Mouse (Mus musculus): ENCODE results near the gene Pten.
"Not testable (repeated sequence)": the region's sequence is repeated elsewhere in the genome, so short reads cannot be mapped to it uniquely, and the experiment has no call there.

The Pten gene

DNA sequence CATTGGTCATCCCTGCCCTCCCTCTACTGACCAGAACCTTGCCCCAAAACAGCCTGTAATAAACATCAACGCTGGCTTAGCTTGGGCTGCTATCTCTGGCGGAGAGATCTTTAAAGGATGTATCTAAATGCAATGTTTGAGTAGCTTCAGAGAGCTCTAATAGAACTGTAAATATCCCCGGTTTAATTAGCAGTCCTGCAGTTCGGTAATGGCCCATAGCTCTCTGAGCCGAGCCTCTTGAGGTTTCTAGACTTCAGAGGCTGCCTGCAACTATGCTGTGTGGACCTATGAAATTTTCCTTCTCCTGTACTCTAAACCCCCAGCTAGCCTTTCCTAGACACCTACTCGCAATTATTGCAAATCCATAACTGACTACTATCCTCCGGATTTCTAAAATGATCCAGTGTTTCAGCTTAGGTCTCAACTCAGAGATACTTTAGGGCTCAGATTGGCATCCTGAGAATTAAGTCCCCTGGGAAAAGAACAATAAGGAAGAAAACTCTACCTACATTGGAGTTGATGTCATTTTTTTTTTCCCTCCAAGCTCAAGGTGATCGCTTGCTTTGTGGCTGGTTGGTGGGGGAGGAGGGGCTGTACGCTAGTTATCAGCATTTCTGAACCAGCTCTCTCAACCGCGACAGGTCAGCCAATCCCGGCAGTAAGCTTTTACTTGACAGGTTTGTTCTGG is 2.0 kb upstream of the Pten start:
- DNase-seq = no peak

DNA sequence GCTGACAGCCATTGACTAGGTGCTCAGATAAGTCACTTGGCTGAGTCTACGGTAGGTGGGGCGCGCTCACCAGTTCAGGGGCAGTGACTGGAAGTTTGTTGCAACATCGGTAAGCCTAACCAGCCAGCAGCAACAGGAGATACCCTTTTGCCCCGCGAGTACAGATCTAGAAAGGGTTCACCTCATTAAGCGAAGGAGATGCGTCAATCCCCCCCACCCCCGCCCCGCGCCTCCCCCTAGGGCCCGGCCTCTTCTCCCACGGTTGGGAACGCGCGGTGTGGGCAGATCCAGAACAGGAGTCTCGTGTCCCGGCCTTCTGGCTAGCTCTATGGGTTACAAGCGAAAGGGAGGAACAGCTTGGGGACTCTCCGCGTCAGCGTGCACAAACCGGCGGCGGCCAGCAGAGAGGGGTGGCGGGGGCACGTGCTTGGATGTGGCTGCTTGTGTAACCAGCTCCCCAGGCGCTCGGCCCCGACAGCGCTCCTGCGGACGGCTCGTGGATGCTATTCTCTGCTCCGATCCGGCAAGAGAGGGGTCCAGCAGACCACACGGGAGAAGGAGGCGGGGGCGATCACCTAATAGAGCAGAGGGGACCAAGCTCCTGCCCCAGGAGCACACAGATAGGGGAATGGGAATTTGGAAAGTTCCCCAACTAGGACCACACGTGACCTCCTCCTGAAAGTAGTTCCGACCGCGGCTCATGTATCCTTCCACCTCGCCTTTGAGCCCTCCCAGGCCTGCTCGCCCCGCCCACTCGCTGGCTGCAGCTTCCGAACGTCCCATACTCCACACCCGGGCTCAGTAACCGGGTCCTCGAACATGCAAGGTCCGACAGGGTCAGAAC is 1.3 kb upstream of the Pten start:
- DNase-seq = peak; percentile 98

DNA sequence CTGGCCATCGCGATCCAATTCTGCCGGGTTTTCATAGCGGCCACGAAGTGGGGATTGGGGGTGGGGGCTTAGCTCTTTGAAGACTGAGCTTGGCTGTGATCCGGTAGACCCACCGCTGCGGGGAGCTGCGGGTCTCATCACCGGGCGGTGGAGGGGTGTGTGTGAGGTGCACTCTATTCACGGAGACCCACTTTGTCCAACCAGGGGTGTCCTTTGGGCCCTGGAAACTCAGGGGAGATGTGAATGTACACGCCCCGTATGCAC is 729 bp upstream of the Pten start:
- no peak for DNase-seq

DNA sequence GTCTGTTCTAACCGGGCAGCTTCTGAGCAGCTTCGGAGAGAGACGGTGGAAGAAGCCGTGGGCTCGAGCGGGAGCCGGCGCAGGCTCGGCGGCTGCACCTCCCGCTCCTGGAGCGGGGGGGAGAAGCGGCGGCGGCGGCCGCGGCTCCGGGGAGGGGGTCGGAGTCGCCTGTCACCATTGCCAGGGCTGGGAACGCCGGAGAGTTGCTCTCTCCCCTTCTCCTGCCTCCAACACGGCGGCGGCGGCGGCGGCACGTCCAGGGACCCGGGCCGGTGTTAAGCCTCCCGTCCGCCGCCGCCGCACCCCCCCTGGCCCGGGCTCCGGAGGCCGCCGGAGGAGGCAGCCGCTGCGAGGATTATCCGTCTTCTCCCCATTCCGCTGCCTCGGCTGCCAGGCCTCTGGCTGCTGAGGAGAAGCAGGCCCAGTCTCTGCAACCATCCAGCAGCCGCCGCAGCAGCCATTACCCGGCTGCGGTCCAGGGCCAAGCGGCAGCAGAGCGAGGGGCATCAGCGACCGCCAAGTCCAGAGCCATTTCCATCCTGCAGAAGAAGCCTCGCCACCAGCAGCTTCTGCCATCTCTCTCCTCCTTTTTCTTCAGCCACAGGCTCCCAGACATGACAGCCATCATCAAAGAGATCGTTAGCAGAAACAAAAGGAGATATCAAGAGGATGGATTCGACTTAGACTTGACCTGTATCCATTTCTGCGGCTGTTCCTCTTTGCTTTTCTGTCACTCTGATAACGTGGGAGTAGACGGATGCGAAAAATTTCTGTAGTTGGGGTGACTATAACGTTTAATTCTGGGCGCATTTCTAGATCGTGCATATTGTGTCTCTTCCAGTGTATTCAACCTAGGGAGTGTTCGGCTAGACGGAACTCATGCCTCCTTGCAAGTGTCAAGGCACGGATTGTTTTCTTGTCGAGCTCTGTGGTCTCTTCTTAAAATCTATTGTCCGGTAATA is 815 bp downstream of the Pten start:
- DNase-seq = peak; percentile 54

DNA sequence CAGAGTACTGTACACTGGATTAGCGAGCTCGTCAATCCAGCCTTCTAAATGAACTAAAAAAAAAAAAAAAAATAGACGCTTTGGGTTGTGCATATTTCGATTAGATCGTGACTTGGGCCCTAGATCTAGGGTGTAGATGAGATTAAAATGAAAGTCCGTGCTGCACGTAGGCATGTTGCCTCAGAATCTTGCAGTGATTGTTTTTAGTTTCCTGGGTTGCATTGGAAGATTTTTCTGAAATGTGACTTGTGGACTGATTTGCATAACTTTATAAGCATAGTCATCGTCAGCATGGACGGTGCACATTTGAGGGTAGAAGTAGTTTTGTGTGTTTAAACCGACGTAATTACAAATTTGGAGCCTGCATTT is 1.5 kb downstream of the Pten start:
- DNase-seq = no peak

DNA sequence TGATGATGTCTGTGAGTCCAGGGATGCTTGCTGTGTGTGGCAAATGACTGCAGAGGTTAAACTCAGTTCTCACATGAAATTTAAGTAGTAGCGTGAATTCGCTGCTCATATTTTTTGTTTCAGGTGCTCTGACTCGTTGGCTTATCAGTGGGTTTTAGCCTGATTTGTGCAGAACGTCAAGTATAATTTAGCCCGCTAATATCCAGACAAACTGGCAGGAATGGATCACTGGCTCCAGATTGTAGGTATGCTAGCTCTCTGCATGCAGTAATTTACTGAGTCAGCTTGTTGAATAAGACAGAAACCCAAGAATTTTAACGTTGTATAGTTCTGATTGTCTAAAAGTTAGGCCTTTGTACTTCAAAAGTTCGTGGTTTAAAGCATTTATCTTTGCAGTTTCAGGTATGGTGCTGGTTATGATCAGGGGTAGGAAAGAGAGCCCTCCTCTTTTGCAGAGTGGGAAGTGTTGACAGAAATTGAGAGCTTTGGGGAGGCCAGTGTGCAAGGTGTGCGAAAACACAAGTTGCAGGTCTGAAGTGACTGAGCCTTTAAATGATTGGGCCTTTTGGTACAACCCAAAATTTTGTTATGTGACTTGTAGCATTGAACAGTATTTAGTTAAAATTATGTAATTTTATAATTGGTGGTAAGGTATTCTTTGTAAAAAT is 2.2 kb downstream of the Pten start:
- DNase-seq = no peak

DNA sequence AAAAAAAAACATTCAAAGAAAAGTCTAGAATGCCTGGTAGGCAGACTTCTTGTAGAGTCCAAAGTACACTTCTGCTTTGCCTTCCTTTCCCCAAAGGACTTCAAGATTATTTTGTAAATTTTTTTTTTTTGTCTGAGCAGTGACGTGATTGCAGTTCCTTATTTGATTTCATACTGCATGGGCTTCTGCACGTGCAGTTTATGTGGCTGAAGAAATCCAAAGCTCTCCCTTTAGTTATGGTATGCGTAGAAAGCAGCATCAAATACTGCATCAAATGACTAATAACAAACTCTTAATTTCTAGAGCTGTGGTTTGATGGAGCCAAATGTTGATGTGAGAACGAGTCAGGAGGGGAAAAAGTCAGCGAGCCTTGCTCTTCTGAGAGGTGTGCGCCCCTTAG is 3.2 kb downstream of the Pten start:
- DNase-seq = no peak

DNA sequence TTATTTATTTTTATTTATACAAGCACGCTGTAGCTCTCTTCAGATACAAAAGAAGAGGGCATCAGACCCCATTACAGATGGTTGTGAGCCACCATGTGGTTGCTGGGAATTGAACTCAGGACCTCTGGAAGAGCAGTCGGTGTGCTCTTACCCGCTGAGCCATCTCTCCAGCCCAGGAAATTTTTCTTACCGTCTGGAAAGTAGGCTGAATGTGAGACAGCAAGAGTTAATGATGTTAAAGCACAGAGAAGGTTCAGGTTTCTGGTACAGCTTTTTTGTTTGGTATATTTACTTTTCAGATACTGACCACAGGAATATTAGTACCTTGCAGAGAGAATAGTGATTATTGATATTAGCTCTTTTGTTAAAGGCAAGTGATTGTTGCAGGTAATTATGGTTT is 3.9 kb downstream of the Pten start:
- no peak for DNase-seq

DNA sequence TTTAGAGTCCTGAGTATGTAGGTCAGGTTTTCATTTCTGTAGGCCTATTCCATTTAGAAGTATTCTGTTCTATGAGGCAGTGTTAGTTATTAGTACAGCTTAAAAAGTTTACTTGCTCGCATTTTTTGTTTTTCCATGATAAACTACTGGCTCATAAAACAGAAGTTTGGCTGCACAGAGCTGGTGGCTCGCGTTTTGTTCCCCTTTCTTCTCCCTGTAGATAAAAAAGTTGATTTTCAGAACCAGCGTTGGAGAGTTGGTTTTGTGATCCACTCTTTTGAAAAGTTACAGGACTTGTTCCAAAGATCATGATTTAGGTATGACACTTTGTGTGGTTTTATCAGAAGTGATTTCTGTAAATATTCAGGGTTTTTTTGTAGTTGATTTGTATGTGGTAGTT is 5.2 kb downstream of the Pten start:
- DNase-seq = no peak

DNA sequence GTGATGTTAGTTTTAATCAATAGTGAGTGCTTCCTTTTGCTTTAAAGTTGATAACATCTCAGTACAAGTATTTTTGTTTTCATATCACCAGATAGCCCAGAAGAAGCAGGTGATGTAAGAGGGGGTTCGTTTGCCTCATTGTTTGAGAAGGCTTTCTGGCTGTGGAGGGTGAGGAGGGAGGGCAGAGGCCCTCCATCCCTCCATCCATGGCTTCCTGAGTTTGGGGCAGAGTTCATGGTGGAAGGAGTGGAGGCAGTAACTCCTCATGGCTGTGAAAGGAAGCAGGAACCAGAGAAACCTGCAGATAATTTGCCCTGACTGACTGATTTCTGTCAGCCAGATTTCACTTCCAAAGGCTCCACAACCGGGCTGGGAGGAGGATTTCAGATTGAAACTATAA is 21.1 kb downstream of the Pten start:
- DNase-seq = no peak

DNA sequence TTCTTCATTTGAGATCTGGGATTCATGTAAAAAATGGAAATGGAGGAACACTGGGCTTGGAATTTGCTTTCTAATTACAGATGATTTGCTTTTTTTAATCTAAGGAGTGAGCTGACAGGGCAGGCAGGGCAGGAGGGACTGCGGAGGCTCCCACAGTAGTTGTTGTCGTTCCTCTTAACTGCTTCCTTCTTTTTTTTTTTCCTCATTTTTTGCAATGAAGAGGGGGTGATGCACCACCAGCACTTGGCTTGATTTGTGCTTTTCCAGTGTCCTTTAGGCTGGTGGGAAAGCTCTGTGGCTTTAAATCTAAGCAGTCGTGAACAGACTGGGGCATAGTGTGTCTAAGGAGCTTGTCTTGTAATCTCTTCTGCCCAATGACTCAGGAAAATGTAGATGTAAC is 21.8 kb downstream of the Pten start:
- no peak for DNase-seq

DNA sequence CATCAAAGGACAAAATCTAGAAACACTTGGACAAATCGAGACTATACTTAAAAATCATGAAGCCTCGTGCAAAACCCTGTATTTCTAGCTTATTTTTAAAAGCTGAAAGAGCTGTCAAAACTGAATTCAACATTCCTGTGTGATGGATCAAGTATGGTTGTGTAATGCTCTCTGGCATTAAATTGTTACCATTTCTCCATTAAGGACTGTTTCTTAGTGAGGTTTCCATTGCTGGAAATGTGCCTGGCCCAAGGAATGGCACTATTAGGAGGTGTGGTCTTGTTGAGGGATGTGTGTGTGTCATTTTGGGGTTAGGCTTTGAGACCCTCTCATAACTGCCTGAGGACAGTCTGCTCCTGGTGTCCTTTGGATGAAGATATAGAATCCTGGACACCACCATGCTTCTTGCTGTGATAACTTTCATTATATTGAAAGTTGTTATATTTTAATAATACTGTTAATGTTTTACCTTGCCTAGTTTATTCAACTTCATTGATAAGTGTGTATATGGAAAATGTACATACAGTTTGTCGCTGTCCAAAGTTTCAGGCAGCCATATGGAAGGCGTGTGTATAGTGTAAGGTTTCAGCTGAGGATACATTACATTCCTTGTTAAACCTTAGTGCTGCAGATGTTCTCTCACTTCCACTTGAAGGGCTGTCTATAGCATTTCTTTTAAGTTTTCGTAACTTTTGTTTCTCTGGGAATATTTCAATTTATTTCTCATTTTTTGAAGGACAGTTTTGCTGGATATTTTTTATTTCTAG is 24.2 kb downstream of the Pten start:
- DNase-seq = no peak

DNA sequence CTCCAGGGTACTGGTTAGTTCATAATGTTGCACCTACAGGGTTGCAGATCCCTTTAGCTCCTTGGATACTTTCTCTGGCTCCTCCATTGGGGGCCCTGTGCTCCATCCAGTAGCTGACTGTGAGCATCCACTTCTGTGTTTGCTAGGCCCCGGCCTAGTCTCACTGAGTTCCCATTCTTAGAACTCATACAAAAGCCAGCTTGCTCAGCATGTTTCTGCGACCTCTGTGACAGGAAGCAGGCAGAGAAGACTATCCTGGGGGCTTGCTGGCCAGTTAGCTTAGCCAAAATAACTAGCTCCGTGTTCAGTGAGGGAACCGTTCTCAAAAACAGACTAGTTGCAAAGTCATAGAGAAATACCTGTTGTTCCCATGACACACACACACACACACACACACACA is 30.1 kb downstream of the Pten start:
- not testable (repeated sequence) for DNase-seq

DNA sequence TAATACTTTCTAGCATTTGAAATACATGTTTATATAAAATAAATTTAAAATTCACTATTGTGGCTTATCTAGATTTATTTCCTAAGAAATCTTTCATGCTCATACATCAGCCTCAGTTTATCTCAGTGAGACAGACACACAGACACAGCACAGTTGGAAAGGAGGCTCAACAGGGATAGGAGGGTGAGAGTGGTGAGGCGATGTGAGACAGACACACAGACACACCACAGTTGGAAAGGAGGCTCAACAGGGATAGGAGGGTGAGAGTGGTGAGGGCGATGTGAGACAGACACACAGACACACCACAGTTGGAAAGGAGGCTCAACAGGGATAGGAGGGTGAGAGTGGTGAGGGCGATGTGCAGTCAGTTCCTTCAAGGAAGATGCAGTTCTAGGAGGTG is 30.7 kb downstream of the Pten start:
- not testable (repeated sequence) for DNase-seq

DNA sequence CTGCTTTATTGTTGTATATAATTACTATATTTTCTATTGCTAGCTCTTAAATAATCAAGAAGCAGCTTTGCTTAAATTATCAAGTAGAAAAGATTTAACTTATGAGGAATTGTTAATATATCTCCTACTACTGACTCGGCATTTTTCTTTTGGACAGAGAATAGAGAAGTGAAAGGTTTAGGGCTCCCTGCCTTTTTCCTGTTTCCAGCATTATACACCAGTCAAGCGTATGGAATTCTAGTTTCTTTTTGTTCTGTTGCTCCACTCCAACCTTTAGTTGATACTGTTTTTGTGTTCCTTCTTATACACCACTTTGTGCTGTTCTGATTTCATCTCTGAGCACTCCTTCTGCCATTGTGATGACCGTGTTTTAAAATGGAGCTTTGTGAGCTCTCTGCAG is 32.2 kb downstream of the Pten start:
- DNase-seq = no peak

DNA sequence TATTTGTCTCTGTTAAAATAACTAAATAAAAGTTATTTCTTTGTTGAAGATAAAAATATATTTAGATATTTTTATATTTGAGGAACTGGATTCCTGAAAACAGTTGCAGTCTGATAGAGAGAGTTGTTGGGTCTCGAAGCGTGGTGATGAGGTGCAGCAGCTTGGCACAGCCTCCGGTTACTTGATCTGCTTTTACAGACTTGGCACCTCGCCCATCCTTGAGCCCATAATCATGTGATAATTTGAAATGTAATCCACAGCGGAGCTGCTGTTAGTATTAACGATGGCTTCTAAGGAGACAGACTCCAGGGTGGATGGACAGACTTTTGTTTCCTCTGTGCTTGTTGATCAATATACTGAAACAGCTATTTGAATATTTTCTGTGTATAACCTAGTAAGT is 35.3 kb downstream of the Pten start:
- DNase-seq = peak; percentile 81

DNA sequence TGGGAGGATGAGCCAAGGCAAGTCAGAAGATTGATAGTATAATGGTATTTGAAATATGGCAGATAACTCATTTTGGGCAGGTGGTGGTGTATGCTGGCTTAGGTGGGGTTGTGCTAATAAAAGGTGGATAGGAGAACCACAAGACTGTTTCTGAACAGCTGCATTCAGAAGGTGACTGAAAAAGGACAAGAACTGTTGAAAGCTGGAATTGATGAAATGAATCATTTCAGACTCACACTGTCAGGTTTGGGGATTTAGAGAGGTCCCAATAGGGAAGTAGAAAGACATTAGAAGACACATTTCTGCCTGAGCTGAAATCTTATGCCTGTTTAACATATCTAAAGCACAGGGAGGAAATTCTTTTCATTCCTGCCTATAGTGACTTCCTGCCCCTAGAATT is 36.6 kb downstream of the Pten start:
- no peak for DNase-seq

DNA sequence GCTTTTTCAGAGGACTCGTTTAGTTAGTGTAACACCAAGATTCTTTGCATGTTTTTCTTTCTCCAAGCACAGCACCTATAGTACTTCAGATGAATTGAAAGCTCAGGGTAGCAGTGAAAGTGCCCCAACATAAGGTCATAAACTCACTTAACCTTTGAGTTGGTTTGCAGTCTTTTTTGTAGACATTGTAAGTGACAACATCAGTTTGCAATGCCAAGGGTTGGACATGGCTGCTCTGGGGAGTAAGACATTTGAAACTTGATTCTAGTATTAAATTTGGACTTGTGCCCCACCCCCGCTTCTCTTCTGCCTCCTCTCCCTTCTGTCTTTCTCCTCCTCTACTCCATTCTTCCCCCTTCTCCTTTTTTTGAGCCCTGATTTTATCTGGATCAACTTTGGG is 43.3 kb downstream of the Pten start:
- no peak for DNase-seq

DNA sequence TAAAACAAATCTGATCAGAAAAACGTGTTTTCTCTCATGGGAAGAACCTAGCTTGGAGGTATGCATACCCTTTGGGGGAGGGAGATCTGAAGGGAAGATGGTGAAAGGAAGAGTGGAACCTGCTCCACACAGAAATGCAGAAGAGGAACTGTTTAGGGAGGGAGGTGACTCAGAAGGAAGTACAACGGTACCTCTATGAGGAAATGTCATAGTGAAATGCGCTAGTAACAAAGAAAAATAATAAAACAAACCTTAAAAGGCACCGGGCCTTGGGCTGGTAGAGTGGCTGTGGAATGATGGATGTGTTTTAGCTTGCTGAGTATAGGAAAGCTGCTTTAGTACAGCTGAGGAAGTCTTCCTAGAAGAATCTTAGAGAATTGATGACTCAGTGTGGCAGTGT is 47.4 kb downstream of the Pten start:
- DNase-seq = no peak

DNA sequence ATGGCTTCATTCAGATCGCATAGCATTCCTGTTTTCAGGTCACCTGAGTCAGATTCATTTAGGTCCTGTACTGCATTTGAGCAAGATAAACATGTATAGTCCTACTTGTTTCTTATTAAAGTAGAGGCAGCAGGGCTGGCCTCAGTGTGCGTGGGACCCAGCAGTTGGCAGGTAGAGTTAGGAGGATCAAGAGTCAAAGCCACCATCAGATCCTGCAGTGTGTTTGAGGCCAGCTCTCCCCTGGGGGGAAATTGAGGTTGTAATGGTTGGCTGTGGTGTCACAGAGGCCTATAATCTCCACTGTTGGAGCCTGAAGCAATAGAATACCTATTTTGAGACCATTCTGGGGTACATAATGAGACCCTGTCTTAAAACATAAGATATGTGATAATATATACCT is 50.3 kb downstream of the Pten start:
- DNase-seq = no peak

DNA sequence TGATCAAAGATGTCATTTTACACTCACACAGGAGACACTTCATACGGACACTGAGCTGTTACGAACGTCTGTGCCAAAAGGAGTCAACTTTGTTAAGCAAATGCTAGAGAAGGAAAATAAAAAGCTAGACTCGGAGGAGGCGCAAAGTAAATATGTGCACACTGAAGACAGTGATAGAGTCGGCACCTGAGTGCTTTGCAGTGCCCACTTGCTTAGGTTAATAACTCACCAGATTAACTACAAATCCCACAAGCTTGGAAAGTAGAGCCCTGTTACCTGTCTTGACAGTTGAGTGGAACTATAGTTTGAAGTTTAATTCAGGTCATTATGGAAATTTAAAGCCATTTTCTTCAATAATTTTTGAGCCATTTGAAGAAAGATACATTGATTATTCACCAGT is 51.4 kb downstream of the Pten start:
- DNase-seq = no peak

DNA sequence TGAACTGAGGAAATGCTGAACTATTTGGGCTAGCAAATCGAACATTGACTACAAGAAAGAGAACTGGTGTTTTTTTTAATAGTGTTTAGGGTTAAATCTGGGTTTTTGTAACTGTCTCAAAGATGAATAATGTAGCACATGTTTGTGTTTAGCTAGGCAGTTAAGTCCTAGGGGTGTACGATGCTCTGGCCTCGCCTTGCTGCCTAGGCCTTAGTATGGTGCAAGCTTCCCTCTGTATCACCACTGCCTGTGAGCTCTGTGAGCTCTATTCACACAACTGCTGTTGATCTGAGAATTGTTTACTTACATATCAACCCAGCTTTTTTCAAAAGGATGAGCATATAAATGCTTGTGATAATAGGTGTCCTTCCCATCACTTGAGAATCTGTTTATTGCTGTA is 51.8 kb downstream of the Pten start:
- DNase-seq = no peak

DNA sequence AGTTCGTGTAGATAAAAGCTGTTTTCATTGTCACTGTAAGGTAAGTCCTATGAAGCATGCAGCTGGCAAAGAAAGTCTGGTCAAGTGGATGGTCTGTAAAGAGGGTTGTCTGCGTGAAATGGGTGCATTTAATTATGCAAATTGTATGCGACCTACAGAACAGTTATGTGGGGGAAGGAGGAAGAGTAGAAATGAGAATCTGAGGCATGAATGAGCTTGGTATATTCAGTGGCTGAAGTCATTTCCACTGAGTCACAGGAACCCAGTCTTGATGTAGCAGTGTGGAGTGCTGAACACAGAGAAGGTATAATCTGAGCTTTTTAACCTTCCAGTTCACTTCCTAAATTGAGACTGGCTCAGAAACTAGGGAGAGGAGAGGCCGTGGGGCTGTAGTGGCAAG is 61.5 kb downstream of the Pten start:
- DNase-seq = no peak

Data from lung, postnatal 10 days (tissue).